Mouse (Mus musculus): ENCODE results near the gene Cyp46a1. TPM values are rescaled to one million over a fixed set of nuclear protein-coding genes. Genes with fewer than 3 reads are reported as not detected.

The Cyp46a1 gene
- total and polyA plus RNA-seq, 2 experiments from 2014 or later: 30.4 to 49.6 TPM

- WGBS: 43% methylated on average over 37 of the region's 37 CpGs
- DNase-seq (no peak), ATAC-seq (no peak)
- H3K4me2 ChIP-seq (ENCODE audit: low read depth): no peak overlapping the region
- H3K9me3 ChIP-seq (ENCODE audit: low read length): no peaks in the 10 kb centered on the region
- no peak overlapping the region for H3K27ac ChIP-seq (ENCODE audit: low read depth, low read length)
- no peaks in the 10 kb centered on the region for H3K27me3 ChIP-seq (ENCODE audit: insufficient read depth, low read length)
- no peak overlapping the region for H3K4me3 ChIP-seq (ENCODE audit: low read depth, low read length)
- no peak for TF ChIP-seq CTCF (IDR thresholded peaks at IDR 0.05; ENCODE audit: low read depth)
- H3K4me1 ChIP-seq (ENCODE audit: insufficient read depth): no peaks in the 10 kb centered on the region
- H3K9ac ChIP-seq: no peak overlapping the region
- H3K36me3 ChIP-seq (ENCODE audit: insufficient read depth): no peaks in the 10 kb centered on the region
Measured at GRCm38 (mm10) chr12:108318499-108318898, 15.7 kb upstream of the Cyp46a1 start.

GRCm38 (mm10) chr12:108320096-108320495 lies 14.1 kb upstream of the Cyp46a1 start:
- Histone ChIP-seq H3K4me3 (ENCODE audit: low read depth, low read length) (no peak overlapping the region), H3K9ac (no peak overlapping the region), H3K36me3 (ENCODE audit: insufficient read depth) (no peaks in the 10 kb centered on the region), H3K27me3 (ENCODE audit: insufficient read depth, low read length) (no peaks in the 10 kb centered on the region), H3K9me3 (ENCODE audit: low read length) (no peaks in the 10 kb centered on the region), H3K4me1 (ENCODE audit: insufficient read depth) (no peaks in the 10 kb centered on the region), H3K27ac (ENCODE audit: low read depth, low read length) (0 out of 2 replicates have a peak overlapping the region, but pooled peaks have one; percentile 9), H3K4me2 (ENCODE audit: low read depth) (no peak overlapping the region)
- 9% methylated on average over 8 of the region's 8 CpGs for WGBS
- no peak for TF ChIP-seq CTCF (IDR thresholded peaks at IDR 0.05; ENCODE audit: low read depth)
- ATAC-seq (no peak), DNase-seq (no peak)

GRCm38 (mm10) chr12:108326401-108326800 lies 7.8 kb upstream of the Cyp46a1 start:
- peak; percentile 57 for DNase-seq
- Histone ChIP-seq H3K9ac (no peak overlapping the region), H3K4me2 (ENCODE audit: low read depth) (no peak overlapping the region), H3K36me3 (ENCODE audit: insufficient read depth) (no peaks in the 10 kb centered on the region), H3K4me3 (ENCODE audit: low read depth, low read length) (no peak overlapping the region), H3K27me3 (ENCODE audit: insufficient read depth, low read length) (no peaks in the 10 kb centered on the region), H3K9me3 (ENCODE audit: low read length) (no peaks in the 10 kb centered on the region), H3K27ac (ENCODE audit: low read depth, low read length) (0 out of 2 replicates have a peak overlapping the region, but pooled peaks have one; percentile 0), H3K4me1 (ENCODE audit: insufficient read depth) (peaks cover 14% of the 10 kb centered on the region; the same call in 1 of the 2 replicates)
- no peak for TF ChIP-seq CTCF (IDR thresholded peaks at IDR 0.05; ENCODE audit: low read depth)
- peak; percentile 17; the same call in 1 of the 2 replicates for ATAC-seq
- WGBS: 11% methylated on average over 5 of the region's 5 CpGs

GRCm38 (mm10) chr12:108327889-108328491 lies 6.2 kb upstream of the Cyp46a1 start:
- peak; percentile 16; the same call in 1 of the 2 replicates for TF ChIP-seq CTCF (IDR thresholded peaks at IDR 0.05; ENCODE audit: low read depth)

GRCm38 (mm10) chr12:108333056-108333455 lies 1.1 kb upstream of the Cyp46a1 start:
- peak overlapping the region; percentile 22 for H3K9ac ChIP-seq

More at GRCm38 (mm10) chr12:108327889-108328491, 6.2 kb upstream of the Cyp46a1 start:
- DNase-seq: peak; percentile 96
- Histone ChIP-seq H3K9ac (peak overlapping the region; percentile 68), H3K4me1 (ENCODE audit: insufficient read depth) (peaks cover 14% of the 10 kb centered on the region; the same call in 1 of the 2 replicates), H3K4me2 (ENCODE audit: low read depth) (peak overlapping the region; percentile 78), H3K27ac (ENCODE audit: low read depth, low read length) (peak overlapping the region; percentile 60), H3K4me3 (ENCODE audit: low read depth, low read length) (peak overlapping the region; percentile 41), H3K27me3 (ENCODE audit: insufficient read depth, low read length) (no peaks in the 10 kb centered on the region), H3K36me3 (ENCODE audit: insufficient read depth) (no peaks in the 10 kb centered on the region), H3K9me3 (ENCODE audit: low read length) (no peaks in the 10 kb centered on the region)
- ATAC-seq: peak; percentile 91
- WGBS: 4% methylated on average over 64 of the region's 66 CpGs

GRCm38 (mm10) chr12:108333481-108333882 lies 699 bp upstream of the Cyp46a1 start:
- ATAC-seq (no peak), DNase-seq (no peak)
- Histone ChIP-seq H3K4me1 (ENCODE audit: insufficient read depth) (peaks cover 14% of the 10 kb centered on the region), H3K4me3 (ENCODE audit: low read depth, low read length) (peak overlapping the region; percentile 67), H3K9ac (peak overlapping the region; percentile 22), H3K9me3 (ENCODE audit: low read length) (no peaks in the 10 kb centered on the region), H3K27me3 (ENCODE audit: insufficient read depth, low read length) (no peaks in the 10 kb centered on the region), H3K36me3 (ENCODE audit: insufficient read depth) (no peaks in the 10 kb centered on the region), H3K27ac (ENCODE audit: low read depth, low read length) (peak overlapping the region; percentile 58; the same call in 1 of the 2 replicates), H3K4me2 (ENCODE audit: low read depth) (peak overlapping the region; percentile 98)
- no peak; the same call in 1 of the 2 replicates for TF ChIP-seq CTCF (IDR thresholded peaks at IDR 0.05; ENCODE audit: low read depth)
- WGBS: 1% methylated on average over 22 of the region's 22 CpGs

More at GRCm38 (mm10) chr12:108333056-108333455, 1.1 kb upstream of the Cyp46a1 start:
- Histone ChIP-seq H3K36me3 (ENCODE audit: insufficient read depth) (no peaks in the 10 kb centered on the region), H3K9me3 (ENCODE audit: low read length) (no peaks in the 10 kb centered on the region), H3K4me3 (ENCODE audit: low read depth, low read length) (peak overlapping the region; percentile 67), H3K27me3 (ENCODE audit: insufficient read depth, low read length) (no peaks in the 10 kb centered on the region), H3K4me1 (ENCODE audit: insufficient read depth) (peaks cover 15% of the 10 kb centered on the region), H3K4me2 (ENCODE audit: low read depth) (peak overlapping the region; percentile 98), H3K27ac (ENCODE audit: low read depth, low read length) (0 out of 2 replicates have a peak overlapping the region, but pooled peaks have one; percentile 58)
- peak; percentile 42 for ATAC-seq
- TF ChIP-seq CTCF (IDR thresholded peaks at IDR 0.05; ENCODE audit: low read depth): peak; percentile 96
- 2% methylated on average over 16 of the region's 16 CpGs for WGBS
- peak; percentile 85 for DNase-seq

- TF ChIP-seq CTCF (IDR thresholded peaks at IDR 0.05; ENCODE audit: low read depth): no peak; the same call in 1 of the 2 replicates
- Histone ChIP-seq H3K27me3 (ENCODE audit: insufficient read depth, low read length) (no peaks in the 10 kb centered on the region), H3K9me3 (ENCODE audit: low read length) (no peaks in the 10 kb centered on the region), H3K4me2 (ENCODE audit: low read depth) (peak overlapping the region; percentile 98), H3K36me3 (ENCODE audit: insufficient read depth) (no peaks in the 10 kb centered on the region), H3K27ac (ENCODE audit: low read depth, low read length) (peak overlapping the region; percentile 87), H3K9ac (peak overlapping the region; percentile 63), H3K4me3 (ENCODE audit: low read depth, low read length) (peak overlapping the region; percentile 67), H3K4me1 (ENCODE audit: insufficient read depth) (peaks cover 7% of the 10 kb centered on the region)
- WGBS: 5% methylated on average over 31 of the region's 32 CpGs
- peak; percentile 14 for ATAC-seq
- peak; percentile 47 for DNase-seq
Measured at GRCm38 (mm10) chr12:108334529-108334928, 348 bp downstream of the Cyp46a1 start.
